Mouse (Mus musculus): ENCODE measurements around the gene Iapp. TPM values are rescaled to one million over a fixed set of nuclear protein-coding genes. Genes with fewer than 3 reads are reported as not detected.
A peak's percentile ranks its signal among the peaks of the same experiment; 100 is the strongest.
"Not testable (repeated sequence)": the region's sequence is repeated elsewhere in the genome, so short reads cannot be mapped to it uniquely, and the experiment has no call there.

Iapp gene
- polyA plus RNA-seq, 1 experiment, result not detected

DNA sequence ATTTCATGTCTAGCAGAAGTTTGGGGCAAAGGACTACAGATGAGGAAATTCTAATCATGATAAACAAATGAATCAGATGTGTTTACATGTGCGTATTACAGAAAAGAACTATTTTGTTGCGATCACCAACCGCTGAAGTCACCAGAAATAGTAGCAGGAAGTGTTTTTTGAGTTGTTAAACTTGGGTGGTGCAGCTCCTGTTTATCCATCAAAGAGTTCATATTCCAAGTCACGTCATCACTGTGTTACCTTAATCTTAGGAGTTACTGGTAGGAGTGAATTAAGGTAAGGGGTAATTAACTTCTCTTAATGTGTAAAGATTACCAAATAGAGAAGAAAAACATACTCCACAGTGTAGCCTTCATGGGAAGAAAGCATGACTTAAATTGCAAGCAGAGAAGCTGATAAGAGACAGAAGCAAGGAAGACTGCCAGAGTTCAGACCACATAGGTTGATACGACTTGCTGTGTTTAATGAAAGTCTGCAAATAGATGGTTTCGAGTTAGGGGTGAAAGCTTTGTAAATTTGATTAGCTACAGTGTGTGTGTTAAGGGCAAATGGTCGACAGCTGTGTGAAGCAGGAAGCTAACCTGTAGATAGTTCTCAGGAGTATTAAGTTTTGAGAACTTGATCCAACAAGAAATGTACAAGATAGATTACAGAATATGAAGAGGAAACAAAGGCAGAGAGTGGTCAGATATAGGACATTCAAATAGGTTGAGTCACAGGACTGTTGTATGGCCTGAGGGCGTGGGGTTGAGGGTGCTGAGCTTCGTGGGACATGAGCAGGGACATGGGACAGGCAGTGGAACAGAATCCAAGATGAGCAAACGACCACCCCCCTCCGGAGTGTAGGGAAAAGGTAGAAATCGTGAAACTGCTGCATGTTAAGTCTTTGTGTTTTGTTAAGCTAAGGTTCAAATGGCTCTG is 48.2 kb downstream of the Iapp start:
- H3K4me1 ChIP-seq (ENCODE audit: control insufficient read depth, insufficient read depth, insufficient read length, low read length), result 0 out of 2 replicates have a peak, but pooled peaks cover 2% of the 10 kb centered on the region
- peak overlapping the region; percentile 95; the same call in 1 of the 2 replicates for H3K4me3 ChIP-seq (ENCODE audit: insufficient read depth, low read depth, low read length)
- H3K27ac ChIP-seq (replicated peaks; ENCODE audit: low read depth, low read length), result no peak overlapping the region

DNA sequence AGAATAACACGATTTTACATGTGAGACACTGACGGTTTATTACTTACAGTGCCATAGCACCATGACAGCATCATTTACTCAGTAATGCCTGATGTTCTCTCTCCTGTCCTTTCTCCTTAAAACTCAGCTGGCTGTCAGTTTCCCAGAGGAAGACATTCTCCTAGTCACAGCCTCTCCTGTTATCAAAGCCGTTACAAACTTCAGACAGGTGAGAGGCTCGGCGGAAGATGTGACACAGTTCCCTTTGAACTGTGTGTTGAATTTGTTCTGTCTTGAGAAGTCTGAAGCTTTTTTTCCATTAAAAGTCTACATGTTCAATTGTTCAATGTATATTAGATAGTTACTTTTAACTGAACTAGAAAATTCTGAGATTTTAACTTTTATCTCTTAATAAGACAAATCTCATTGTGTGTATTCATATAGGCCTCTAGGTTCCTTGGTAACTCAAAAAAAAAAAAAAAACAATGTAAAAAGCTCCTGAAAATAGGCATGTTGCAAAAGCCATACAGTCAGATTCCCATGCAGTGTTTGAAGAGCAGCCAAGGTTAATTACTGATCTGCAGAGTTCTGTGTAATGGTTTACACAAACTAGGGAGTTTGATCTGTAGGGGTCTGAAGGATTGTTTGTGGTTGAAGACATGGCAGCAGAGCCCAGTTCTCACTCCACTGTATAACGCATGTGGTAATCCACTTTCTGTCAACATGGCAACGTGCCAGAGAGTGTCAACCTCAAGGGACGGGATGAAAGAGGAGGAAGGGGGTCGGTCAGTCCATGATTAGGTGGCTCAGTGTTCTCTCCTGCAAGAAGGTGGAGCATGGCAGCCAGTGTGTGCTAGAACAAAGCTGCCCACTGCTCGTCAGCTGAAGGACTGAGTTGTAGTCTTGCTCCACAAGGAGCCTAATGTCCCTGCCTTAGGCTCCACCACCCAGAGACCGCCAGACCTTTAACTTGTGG is 49.5 kb downstream of the Iapp start:
- H3K4me1 ChIP-seq (ENCODE audit: control insufficient read depth, insufficient read depth, insufficient read length, low read length), result 0 out of 2 replicates have a peak, but pooled peaks cover 2% of the 10 kb centered on the region
- no peak overlapping the region for H3K27ac ChIP-seq (replicated peaks; ENCODE audit: low read depth, low read length)

DNA sequence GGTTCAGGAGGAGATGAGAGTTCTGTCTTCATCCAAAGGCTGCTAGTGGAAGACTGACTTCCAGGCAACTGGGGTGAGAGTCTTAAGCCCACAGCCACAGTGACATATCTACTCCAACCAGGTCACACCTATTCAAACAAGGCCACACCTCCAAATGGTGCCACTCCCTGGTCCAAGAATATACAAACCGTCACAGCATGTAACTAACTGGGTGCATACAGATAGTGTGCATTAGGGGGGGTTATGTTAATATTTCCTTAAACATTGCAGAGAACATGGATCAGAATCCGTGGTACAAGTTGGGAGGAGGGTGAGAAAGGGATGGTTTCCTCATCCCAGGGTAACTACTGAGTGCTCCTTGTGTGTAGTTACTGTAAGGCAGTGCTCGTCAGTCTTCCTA is 53.9 kb downstream of the Iapp start:
- H3K4me1 ChIP-seq (ENCODE audit: control insufficient read depth, insufficient read depth, insufficient read length, low read length); H3K27ac ChIP-seq (replicated peaks; ENCODE audit: low read depth, low read length); H3K4me3 ChIP-seq (ENCODE audit: insufficient read depth, low read depth, low read length): not testable (repeated sequence)

More for the DNA sequence above, 49.5 kb downstream of the Iapp start:
- H3K4me3 ChIP-seq (ENCODE audit: insufficient read depth, low read depth, low read length), result no peak overlapping the region

Other genes starting within 250 kb of the Iapp start
- gene Slco1a6, start 89.9 kb upstream of the Iapp start, polyA plus RNA-seq (2012; ENCODE audit: insufficient read depth, insufficient read length, missing spikeins), result not detected in 2 replicates
- gene Slco1a5, start 24.6 kb downstream of the Iapp start, polyA plus RNA-seq (2012; ENCODE audit: insufficient read depth, insufficient read length, missing spikeins), result not detected in 2 replicates
- gene Pyroxd1, start 47.2 kb downstream of the Iapp start, polyA plus RNA-seq (2012; ENCODE audit: insufficient read depth, insufficient read length, missing spikeins), result 4.9 and 6.6 TPM in 2 replicates
- gene Recql, start 88.7 kb downstream of the Iapp start, polyA plus RNA-seq (2012; ENCODE audit: insufficient read depth, insufficient read length, missing spikeins), result 11.9 and 12.5 TPM in 2 replicates
- gene Golt1b, start 88.8 kb downstream of the Iapp start, polyA plus RNA-seq (2012; ENCODE audit: insufficient read depth, insufficient read length, missing spikeins), result 19.0 and 22.6 TPM in 2 replicates
- not detected in 2 replicates for gene Spx, start 115.0 kb downstream of the Iapp start, polyA plus RNA-seq (2012; ENCODE audit: insufficient read depth, insufficient read length, missing spikeins)
- gene Gys2, start 174.7 kb downstream of the Iapp start, polyA plus RNA-seq (2012; ENCODE audit: insufficient read depth, insufficient read length, missing spikeins), result 111 and 151 TPM in 2 replicates
- 1,125 and 1,392 TPM in 2 replicates for gene Ldhb, start 209.5 kb downstream of the Iapp start, polyA plus RNA-seq (2012; ENCODE audit: insufficient read depth, insufficient read length, missing spikeins)